Mouse (Mus musculus): Measurements from ENCODE around the gene Dcdc2c.

GRCm38 (mm10) chr12:28589090-28589868 is 37.1 kb upstream of the Dcdc2c start:
- TF ChIP-seq CTCF (IDR thresholded peaks at IDR 0.05; ENCODE audit: low read depth): peak; percentile 90
- TF ChIP-seq EP300 (optimal IDR thresholded peaks at IDR 0.05): no peak

All from stomach, postnatal 0 days (tissue).